Mouse (Mus musculus) heart, embryonic 11.5 days (tissue): ENCODE measurements around the gene Accs. TPM values are rescaled to one million over a fixed set of nuclear protein-coding genes. Genes with fewer than 3 reads are reported as not detected.

Experiments used
- ATAC-seq: fragments of 200-750 bp; cut with Nextera tagmentation; replicated peaks from 2 replicates; pipeline ENCODE4 v1.8.0; 2017; ENCODE audit warnings: moderate library complexity; ENCODE audit not compliant: insufficient number of reproducible peaks, low FRiP score, low TSS enrichment
- H3K27ac ChIP-seq: fragments of 300-500 bp; sonication (generic); 2 replicates; pipeline ENCODE4 v1.5.1; 2014; ENCODE audit warnings: mild to moderate bottlenecking, low read depth, low read length
- H3K27me3 ChIP-seq: fragments of 300-500 bp; sonication (generic); 2 replicates; pipeline ENCODE4 v1.6.1; 2014; ENCODE audit warnings: mild to moderate bottlenecking, low read length, mixed read lengths; ENCODE audit not compliant: control insufficient read depth, insufficient read depth
- H3K36me3 ChIP-seq: fragments of 300-500 bp; sonication (generic); 2 replicates; pipeline ENCODE4 v1.6.1; 2014; ENCODE audit warnings: mild to moderate bottlenecking, low read length, moderate library complexity, mixed read lengths; ENCODE audit not compliant: control insufficient read depth, insufficient read depth
- H3K4me1 ChIP-seq: fragments of 300-500 bp; sonication (generic); 2 replicates; pipeline ENCODE4 v1.6.1; 2014; ENCODE audit warnings: low read length; ENCODE audit not compliant: control insufficient read depth, insufficient read depth
- H3K4me2 ChIP-seq: fragments of 300-500 bp; sonication (generic); 2 replicates; pipeline ENCODE4 v1.6.1; 2014; ENCODE audit warnings: mild to moderate bottlenecking, moderate library complexity
- H3K4me3 ChIP-seq: fragments of 300-500 bp; sonication (generic); 2 replicates; pipeline ENCODE4 v1.5.1; 2014; ENCODE audit warnings: low read depth, low read length
- H3K9ac ChIP-seq: fragments of 300-500 bp; sonication (generic); 2 replicates; pipeline ENCODE4 v1.6.1; 2014; ENCODE audit warnings: mild to moderate bottlenecking, low read depth, low read length, moderate library complexity
- H3K9me3 ChIP-seq: fragments of 300-500 bp; sonication (generic); replicated peaks from 2 replicates; pipeline ENCODE4 v1.6.1; 2016; ENCODE audit warnings: low read length; ENCODE audit not compliant: control insufficient read depth
- WGBS: fragments of 180-500 bp; shearing (Covaris S2); extraction: QIAGEN DNeasy Blood & Tissue Kit; methylation state at CpG from one replicate; pipeline ENCODE4 v1.1.7; 2014; ENCODE audit not compliant: insufficient replicate concordance; 5-methylcytosine and 5-hydroxymethylcytosine counted together
- polyA plus RNA-seq: library from polyadenylated mRNA; unstranded; fragments of >200 nt; fragmentation: Nextera tagmentation; extraction: Ambion mirVana; gene quantifications from 2 replicates; pipeline ENCODE4 v1.2.1, GENCODE M21; 2014

Accs gene
- polyA plus RNA-seq, 1 experiment from 2014 or later: 6.6 TPM

GRCm38 (mm10) chr2:93797162-93797795 is 52.5 kb downstream of the Accs start:
- H3K36me3 ChIP-seq: peaks cover 13% of the 10 kb centered on the region
- no peaks in the 10 kb centered on the region for H3K9me3 ChIP-seq
- WGBS: 75% methylated on average over 19 of the region's 19 CpGs
- no peak overlapping the region for H3K9ac ChIP-seq
- no peak for ATAC-seq
- H3K4me3 ChIP-seq: no peak overlapping the region
- no peak overlapping the region for H3K4me2 ChIP-seq
- peaks cover 4% of the 10 kb centered on the region; the same call in 1 of the 2 replicates for H3K4me1 ChIP-seq
- H3K27ac ChIP-seq: no peak overlapping the region
- no peaks in the 10 kb centered on the region for H3K27me3 ChIP-seq

GRCm38 (mm10) chr2:93794375-93794774 is 55.4 kb downstream of the Accs start:
- no peak overlapping the region for H3K27ac ChIP-seq
- H3K4me3 ChIP-seq: no peak overlapping the region
- WGBS: 81% methylated on average over 5 of the region's 5 CpGs
- no peaks in the 10 kb centered on the region for H3K27me3 ChIP-seq
- H3K4me2 ChIP-seq: no peak overlapping the region
- H3K9ac ChIP-seq: no peak overlapping the region
- ATAC-seq: no peak
- no peaks in the 10 kb centered on the region for H3K9me3 ChIP-seq
- peaks cover 13% of the 10 kb centered on the region for H3K36me3 ChIP-seq
- peaks cover 7% of the 10 kb centered on the region for H3K4me1 ChIP-seq

GRCm38 (mm10) chr2:93791516-93792499 is 57.9 kb downstream of the Accs start:
- 41% methylated on average over 13 of the region's 13 CpGs for WGBS
- no peaks in the 10 kb centered on the region for H3K9me3 ChIP-seq
- H3K27me3 ChIP-seq: no peaks in the 10 kb centered on the region
- H3K4me1 ChIP-seq: peaks cover 3% of the 10 kb centered on the region; the same call in 1 of the 2 replicates
- no peak overlapping the region for H3K4me2 ChIP-seq
- peaks cover 14% of the 10 kb centered on the region for H3K36me3 ChIP-seq
- peak overlapping the region; percentile 42 for H3K27ac ChIP-seq
- ATAC-seq: peak; percentile 77; the same call in 1 of the 2 replicates
- 0 out of 2 replicates have a peak overlapping the region, but pooled peaks have one; percentile 23 for H3K9ac ChIP-seq
- H3K4me3 ChIP-seq: no peak overlapping the region

- ATAC-seq: no peak
- H3K9me3 ChIP-seq: no peaks in the 10 kb centered on the region
- H3K36me3 ChIP-seq: peaks cover 12% of the 10 kb centered on the region
- no peak overlapping the region for H3K9ac ChIP-seq
- WGBS: 85% methylated on average over 4 of the region's 4 CpGs
- no peak overlapping the region for H3K4me3 ChIP-seq
- no peaks in the 10 kb centered on the region for H3K27me3 ChIP-seq
- H3K4me2 ChIP-seq: no peak overlapping the region
- H3K27ac ChIP-seq: peak overlapping the region; percentile 42; the same call in 1 of the 2 replicates
- peaks cover 3% of the 10 kb centered on the region; the same call in 1 of the 2 replicates for H3K4me1 ChIP-seq
Measured at GRCm38 (mm10) chr2:93790798-93791345, 58.9 kb downstream of the Accs start.

- Histone ChIP-seq H3K36me3 (0 out of 2 replicates have a peak, but pooled peaks cover 3% of the 10 kb centered on the region), H3K4me3 (no peak overlapping the region), H3K27me3 (no peaks in the 10 kb centered on the region), H3K27ac (no peak overlapping the region), H3K9me3 (no peaks in the 10 kb centered on the region), H3K4me2 (no peak overlapping the region), H3K9ac (no peak overlapping the region), H3K4me1 (peaks cover 3% of the 10 kb centered on the region; the same call in 1 of the 2 replicates)
- WGBS: 70% methylated on average over 5 of the region's 5 CpGs
- no peak for ATAC-seq
Measured at GRCm38 (mm10) chr2:93788557-93788956, 61.2 kb downstream of the Accs start.

- WGBS: 56% methylated on average over 4 of the region's 4 CpGs
- H3K4me1 ChIP-seq: no peaks in the 10 kb centered on the region; the same call in 1 of the 2 replicates
- no peaks in the 10 kb centered on the region for H3K27me3 ChIP-seq
- ATAC-seq: peak; percentile 22; the same call in 1 of the 2 replicates
- no peak overlapping the region for H3K27ac ChIP-seq
- no peak overlapping the region for H3K4me2 ChIP-seq
- H3K36me3 ChIP-seq: 0 out of 2 replicates have a peak, but pooled peaks cover 3% of the 10 kb centered on the region
- no peak overlapping the region for H3K4me3 ChIP-seq
- no peaks in the 10 kb centered on the region for H3K9me3 ChIP-seq
- no peak overlapping the region for H3K9ac ChIP-seq
Measured at GRCm38 (mm10) chr2:93786175-93786574, 63.6 kb downstream of the Accs start.

GRCm38 (mm10) chr2:93785432-93785798 is 64.3 kb downstream of the Accs start:
- WGBS: 38% methylated on average over 2 of the region's 2 CpGs
- Histone ChIP-seq H3K4me3 (no peak overlapping the region), H3K27ac (no peak overlapping the region), H3K4me2 (no peak overlapping the region), H3K36me3 (0 out of 2 replicates have a peak, but pooled peaks cover 3% of the 10 kb centered on the region), H3K27me3 (no peaks in the 10 kb centered on the region), H3K9me3 (no peaks in the 10 kb centered on the region), H3K4me1 (no peaks in the 10 kb centered on the region; the same call in 1 of the 2 replicates), H3K9ac (no peak overlapping the region)
- ATAC-seq: no peak

GRCm38 (mm10) chr2:93784721-93785431 is 64.9 kb downstream of the Accs start:
- no peak overlapping the region for H3K9ac ChIP-seq
- H3K4me1 ChIP-seq: peaks cover 2% of the 10 kb centered on the region
- no peaks in the 10 kb centered on the region for H3K27me3 ChIP-seq
- H3K4me3 ChIP-seq: no peak overlapping the region
- H3K27ac ChIP-seq: no peak overlapping the region
- 0 out of 2 replicates have a peak, but pooled peaks cover 3% of the 10 kb centered on the region for H3K36me3 ChIP-seq
- no peaks in the 10 kb centered on the region for H3K9me3 ChIP-seq
- ATAC-seq: no peak
- no peak overlapping the region for H3K4me2 ChIP-seq
- 45% methylated on average over 12 of the region's 12 CpGs for WGBS
